Mouse (Mus musculus) heart, embryonic 11.5 days (tissue): ENCODE data around the gene 4930563M21Rik. TPM values are rescaled to one million over a fixed set of nuclear protein-coding genes. Genes with fewer than 3 reads are reported as not detected.

Experiments used
- polyA plus RNA-seq: library from polyadenylated mRNA; unstranded; fragments of >200 nt; fragmentation: Nextera tagmentation; extraction: Ambion mirVana; gene quantifications from 2 replicates; pipeline ENCODE4 v1.2.1, GENCODE M21; 2014

The 4930563M21Rik gene
- polyA plus RNA-seq, 1 experiment from 2014 or later, result not detected

Other genes starting within 250 kb of the 4930563M21Rik start
- 7.2 and 8.2 TPM in 2 replicates for gene Scaper, start 72.4 kb downstream of the 4930563M21Rik start, polyA plus RNA-seq
- gene Rcn2, start 31.3 kb upstream of the 4930563M21Rik start, polyA plus RNA-seq, result 183 and 202 TPM in 2 replicates
- gene Pstpip1, start 79.4 kb upstream of the 4930563M21Rik start, polyA plus RNA-seq, result 0.27 and 0.39 TPM in 2 replicates
- 381 and 423 TPM in 2 replicates for gene Tspan3, start 154.9 kb upstream of the 4930563M21Rik start, polyA plus RNA-seq